Mouse (Mus musculus) urinary bladder, adult 2 months (tissue): ENCODE results near the gene Ypel3. TPM values are rescaled to one million over a fixed set of nuclear protein-coding genes. Genes with fewer than 3 reads are reported as not detected.

Experiments
- DNase-seq: peaks from one replicate; pipeline ENCODE4 v3.0.0; 2022; ENCODE audit warnings: low spot score
- polyA plus RNA-seq: library from polyadenylated mRNA; depleted of rRNA; stranded (reverse); fragments of >200 nt; gene quantifications from 2 replicates; pipeline ENCODE4 v1.2.3, GENCODE M21; 2012; rRNA removed

The Ypel3 gene
- polyA plus RNA-seq, 1 experiment = 213 TPM

- no peak for DNase-seq
Measured at GRCm38 (mm10) chr7:126815726-126816222, 39.0 kb downstream of the Ypel3 start.

- no peak for DNase-seq
Measured at GRCm38 (mm10) chr7:126816494-126816893, 39.7 kb downstream of the Ypel3 start.

GRCm38 (mm10) chr7:126817595-126817994 is 40.8 kb downstream of the Ypel3 start:
- no peak for DNase-seq

DNA sequence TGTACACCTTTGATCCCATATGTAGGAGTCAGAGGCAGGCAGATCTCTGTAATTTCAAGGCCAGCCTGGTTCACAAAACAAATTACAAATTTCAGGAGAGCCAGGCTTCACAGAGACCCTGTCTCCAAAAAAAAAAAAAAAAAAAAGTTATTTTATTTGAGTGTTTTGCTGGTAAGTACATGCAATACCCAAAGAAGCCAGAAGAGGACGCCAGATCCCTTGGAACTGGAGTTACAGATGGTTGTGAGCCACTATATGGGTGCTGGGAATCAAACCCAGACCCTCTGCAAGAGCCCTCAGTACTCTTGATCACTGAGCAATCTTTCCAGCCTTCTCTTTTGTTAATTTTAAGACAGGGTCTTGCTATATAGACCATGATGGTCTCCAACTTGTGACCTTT is 42.1 kb downstream of the Ypel3 start:
- no peak for DNase-seq

DNA sequence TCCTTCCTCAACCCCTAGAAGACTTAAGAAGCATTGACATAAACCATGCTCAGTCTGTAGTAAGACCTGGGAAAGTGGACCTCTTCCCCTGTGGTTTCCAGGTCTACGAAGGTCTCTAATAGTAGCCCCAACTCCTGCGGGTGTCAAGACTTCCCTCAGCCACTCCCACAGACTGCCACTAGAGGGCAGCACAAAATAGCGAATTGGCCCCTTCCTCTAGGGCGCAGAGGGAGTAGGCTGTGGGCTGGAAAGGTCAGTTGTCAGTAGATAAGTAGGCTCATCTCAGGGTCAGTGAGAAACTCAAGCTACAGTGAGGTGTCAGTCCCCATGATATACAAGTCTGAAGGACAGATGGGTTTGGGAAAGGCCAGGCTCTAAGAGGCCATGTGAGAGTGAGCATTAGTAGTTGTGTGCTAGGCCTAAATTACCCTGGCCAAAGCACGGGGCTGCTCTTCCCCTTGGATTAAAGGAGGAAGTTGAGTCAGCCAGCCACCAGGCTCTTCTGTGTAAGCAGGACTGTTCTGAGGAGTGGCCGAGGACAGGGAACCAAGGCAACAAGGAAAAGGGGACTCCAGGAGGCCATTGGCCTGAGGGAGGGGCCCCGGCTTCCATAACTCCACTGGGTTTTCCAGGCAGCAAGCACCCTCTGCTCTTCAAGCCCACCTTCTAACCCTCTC is 45.2 kb downstream of the Ypel3 start:
- peak; percentile 54 for DNase-seq

DNA sequence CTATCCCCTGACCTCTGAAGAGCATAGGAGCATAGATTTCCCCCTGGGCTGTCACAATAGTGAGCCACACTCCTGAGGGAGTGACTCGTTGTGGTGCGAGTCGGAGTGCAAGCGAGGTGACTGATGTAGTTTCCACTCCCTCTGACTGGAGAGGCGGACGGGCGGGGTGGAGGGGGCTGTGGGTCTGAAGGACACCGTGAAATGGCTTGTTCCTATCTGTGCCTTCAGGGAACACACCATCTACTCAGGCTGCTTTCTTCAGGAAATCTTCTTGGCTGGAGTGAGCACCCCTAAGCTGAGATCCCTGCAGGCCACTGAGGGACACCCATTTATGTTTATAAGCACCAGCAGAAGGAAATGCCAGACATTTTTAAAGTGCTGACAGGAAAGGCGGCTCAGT is 46.0 kb downstream of the Ypel3 start:
- DNase-seq = no peak

DNA sequence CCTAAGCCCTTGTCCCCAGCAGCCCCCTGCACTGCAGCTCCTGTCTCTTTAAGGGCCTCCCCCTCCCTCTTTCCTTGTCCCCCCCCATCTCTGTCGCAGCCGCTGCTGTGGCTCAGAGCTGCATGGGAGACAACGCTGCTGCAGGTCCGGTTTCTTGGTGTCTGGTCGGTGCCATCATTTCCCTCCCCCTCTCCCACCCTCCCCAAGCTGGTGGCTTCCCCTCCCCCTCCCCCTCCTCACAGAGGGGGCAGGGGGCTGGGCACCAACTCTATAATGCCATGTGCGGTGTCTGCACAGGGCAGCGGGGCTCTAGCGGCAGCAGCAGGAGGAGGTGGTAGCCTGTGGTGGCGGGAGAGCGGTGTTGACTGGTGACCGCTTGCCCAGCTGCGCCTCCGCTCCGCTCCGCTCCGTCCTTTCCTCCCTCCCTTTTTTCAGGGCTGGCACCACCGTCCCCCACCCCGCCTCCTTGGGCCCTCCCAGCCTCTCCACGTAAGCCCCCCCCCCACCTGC is 46.5 kb downstream of the Ypel3 start:
- DNase-seq = no peak

GRCm38 (mm10) chr7:126823940-126824339 is 47.2 kb downstream of the Ypel3 start:
- no peak for DNase-seq

DNA sequence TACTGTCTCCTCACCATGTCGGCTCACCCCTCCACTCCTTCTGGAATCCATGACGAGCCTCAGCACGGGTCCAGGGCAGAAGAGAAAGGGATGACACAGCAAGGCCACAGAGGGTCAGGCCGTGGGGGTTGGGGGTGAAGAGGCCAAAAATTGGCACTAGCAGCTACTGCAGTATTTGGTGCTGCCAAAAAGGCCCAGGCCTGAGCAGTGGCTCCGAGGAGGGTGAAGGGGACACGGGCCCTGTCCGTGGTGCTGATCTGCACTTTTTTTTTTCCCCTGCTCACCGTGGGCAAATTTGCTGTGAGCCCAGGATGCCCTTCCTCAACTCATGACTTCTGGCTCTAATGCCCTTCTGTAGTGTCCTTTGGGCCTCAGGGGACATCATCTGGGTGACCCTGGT is 48.6 kb downstream of the Ypel3 start:
- DNase-seq = no peak

GRCm38 (mm10) chr7:126825952-126826351 is 49.2 kb downstream of the Ypel3 start:
- no peak for DNase-seq

Other genes starting within 250 kb of the Ypel3 start
- gene Eif3c, start 210.5 kb upstream of the Ypel3 start, polyA plus RNA-seq = 85.5 and 109 TPM in 2 replicates
- gene Apobr, start 192.0 kb upstream of the Ypel3 start, polyA plus RNA-seq = 2.1 and 3.0 TPM in 2 replicates
- 48.1 and 53.3 TPM in 2 replicates for gene Cln3, start 191.1 kb upstream of the Ypel3 start, polyA plus RNA-seq
- 0.18 and 0.22 TPM in 2 replicates for gene Il27, start 182.0 kb upstream of the Ypel3 start, polyA plus RNA-seq
- gene Nupr1, start 146.1 kb upstream of the Ypel3 start, polyA plus RNA-seq = 67.1 and 82.3 TPM in 2 replicates
- gene Sgf29, start 127.6 kb upstream of the Ypel3 start, polyA plus RNA-seq = 24.5 and 27.7 TPM in 2 replicates
- gene Sult1a1, start 100.5 kb upstream of the Ypel3 start, polyA plus RNA-seq = 28.5 and 29.2 TPM in 2 replicates
- 32.6 and 37.6 TPM in 2 replicates for gene Bola2, start 81.6 kb upstream of the Ypel3 start, polyA plus RNA-seq
- gene Slx1b, start 81.2 kb upstream of the Ypel3 start, polyA plus RNA-seq = 19.3 and 22.5 TPM in 2 replicates
- 34.8 and 39.4 TPM in 2 replicates for gene Coro1a, start 69.2 kb upstream of the Ypel3 start, polyA plus RNA-seq
- 214 TPM in 2 replicates for gene Mapk3, start 17.4 kb upstream of the Ypel3 start, polyA plus RNA-seq
- gene Gdpd3, start 10.6 kb upstream of the Ypel3 start, polyA plus RNA-seq = 15.7 and 28.5 TPM in 2 replicates
- gene Tbx6, start 4.5 kb downstream of the Ypel3 start, polyA plus RNA-seq = 1.3 and 1.4 TPM in 2 replicates
- 106 and 121 TPM in 2 replicates for gene Ppp4c, start 15.5 kb downstream of the Ypel3 start, polyA plus RNA-seq
- gene Fam57b, start 20.7 kb downstream of the Ypel3 start, polyA plus RNA-seq = 2.4 and 2.9 TPM in 2 replicates
- gene 4930451I11Rik, start 54.7 kb downstream of the Ypel3 start, polyA plus RNA-seq = not detected in 2 replicates
- not detected in 2 replicates for gene Doc2a, start 70.5 kb downstream of the Ypel3 start, polyA plus RNA-seq
- 18.0 and 21.0 TPM in 2 replicates for gene Hirip3, start 85.0 kb downstream of the Ypel3 start, polyA plus RNA-seq
- 42.3 and 46.0 TPM in 2 replicates for gene Ino80e, start 85.4 kb downstream of the Ypel3 start, polyA plus RNA-seq
- 55.8 and 65.4 TPM in 2 replicates for gene Taok2, start 107.7 kb downstream of the Ypel3 start, polyA plus RNA-seq
- gene Tmem219, start 146.0 kb downstream of the Ypel3 start, polyA plus RNA-seq = 41.3 and 46.0 TPM in 2 replicates
- 16.3 and 16.4 TPM in 2 replicates for gene Kctd13, start 151.9 kb downstream of the Ypel3 start, polyA plus RNA-seq
- not detected in 2 replicates for gene Asphd1, start 172.6 kb downstream of the Ypel3 start, polyA plus RNA-seq
- gene Sez6l2, start 173.6 kb downstream of the Ypel3 start, polyA plus RNA-seq = 0.65 and 0.72 TPM in 2 replicates
- 118 and 119 TPM in 2 replicates for gene Cdipt, start 199.0 kb downstream of the Ypel3 start, polyA plus RNA-seq
- 2.2 and 2.7 TPM in 2 replicates for gene Cdiptos, start 199.1 kb downstream of the Ypel3 start, polyA plus RNA-seq
- gene Mvp, start 237.7 kb downstream of the Ypel3 start, polyA plus RNA-seq = 46.2 and 52.7 TPM in 2 replicates
- gene Pagr1b, start 239.5 kb downstream of the Ypel3 start, polyA plus RNA-seq = 2.8 and 3.2 TPM in 2 replicates
- gene Pagr1a, start 240.4 kb downstream of the Ypel3 start, polyA plus RNA-seq = 16.4 and 18.2 TPM in 2 replicates
- gene Gm42742, start 244.1 kb downstream of the Ypel3 start, polyA plus RNA-seq = 66.3 and 76.5 TPM in 2 replicates
- 9.7 and 10.2 TPM in 2 replicates for gene Prrt2, start 244.3 kb downstream of the Ypel3 start, polyA plus RNA-seq